Mouse (Mus musculus) hindbrain, embryonic 14.5 days (tissue): ENCODE data around the gene Ggta1. TPM values are rescaled to one million over a fixed set of nuclear protein-coding genes. Genes with fewer than 3 reads are reported as not detected.

Source experiments
- ATAC-seq: fragments of 200-750 bp; cut with Nextera tagmentation; 2 replicates; pipeline ENCODE4 v1.8.0; 2017; ENCODE audit warnings: moderate number of reproducible peaks, mild to moderate bottlenecking, moderate TSS enrichment, moderate library complexity; ENCODE audit not compliant: low FRiP score
- DNase-seq: peaks from one replicate; pipeline ENCODE4 v3.0.0-alpha.2; 2015; ENCODE audit warnings: low spot score
- H3K27ac ChIP-seq: fragments of 300-500 bp; sonication (generic); 2 replicates; pipeline ENCODE4 v1.5.1; 2014; ENCODE audit warnings: mild to moderate bottlenecking, moderate library complexity
- H3K27me3 ChIP-seq: fragments of 300-500 bp; sonication (generic); 2 replicates; pipeline ENCODE4 v1.6.1; 2014; ENCODE audit warnings: mild to moderate bottlenecking, low read length, mixed read lengths; ENCODE audit not compliant: control insufficient read depth, insufficient read depth
- H3K36me3 ChIP-seq: fragments of 300-500 bp; sonication (generic); replicated peaks from 2 replicates; pipeline ENCODE4 v1.6.1; 2014; ENCODE audit not compliant: control insufficient read depth, insufficient read depth
- H3K4me1 ChIP-seq: fragments of 300-500 bp; sonication (generic); replicated peaks from 2 replicates; pipeline ENCODE4 v1.6.1; 2014; ENCODE audit warnings: antibody characterized with exemption, low read length, mixed read lengths; ENCODE audit not compliant: control insufficient read depth, insufficient read depth
- H3K4me2 ChIP-seq: fragments of 300-500 bp; sonication (generic); replicated peaks from 2 replicates; pipeline ENCODE4 v1.6.1; 2014; ENCODE audit warnings: mild to moderate bottlenecking, moderate library complexity
- H3K4me3 ChIP-seq: fragments of 300-500 bp; sonication (generic); replicated peaks from 2 replicates; pipeline ENCODE4 v1.5.1; 2014; ENCODE audit warnings: mild to moderate bottlenecking, low read length
- H3K9ac ChIP-seq: fragments of 300-500 bp; sonication (generic); 2 replicates; pipeline ENCODE4 v1.6.1; 2014
- H3K9me3 ChIP-seq: fragments of 300-500 bp; sonication (generic); 2 replicates; pipeline ENCODE4 v1.6.1; 2016; ENCODE audit warnings: low read length; ENCODE audit not compliant: control insufficient read depth
- WGBS: fragments of 180-500 bp; shearing (Covaris S2); extraction: QIAGEN DNeasy Blood & Tissue Kit; methylation state at CpG from one replicate; pipeline ENCODE4 v1.1.7; 2014; 5-methylcytosine and 5-hydroxymethylcytosine counted together
- polyA plus RNA-seq: library from polyadenylated mRNA; unstranded; fragments of >200 nt; fragmentation: Nextera tagmentation; extraction: Ambion mirVana; gene quantifications from 2 replicates; pipeline ENCODE4 v1.2.1, GENCODE M21; 2014

Gene Ggta1
- 7.8 and 8.4 TPM in 2 replicates for polyA plus RNA-seq

DNA sequence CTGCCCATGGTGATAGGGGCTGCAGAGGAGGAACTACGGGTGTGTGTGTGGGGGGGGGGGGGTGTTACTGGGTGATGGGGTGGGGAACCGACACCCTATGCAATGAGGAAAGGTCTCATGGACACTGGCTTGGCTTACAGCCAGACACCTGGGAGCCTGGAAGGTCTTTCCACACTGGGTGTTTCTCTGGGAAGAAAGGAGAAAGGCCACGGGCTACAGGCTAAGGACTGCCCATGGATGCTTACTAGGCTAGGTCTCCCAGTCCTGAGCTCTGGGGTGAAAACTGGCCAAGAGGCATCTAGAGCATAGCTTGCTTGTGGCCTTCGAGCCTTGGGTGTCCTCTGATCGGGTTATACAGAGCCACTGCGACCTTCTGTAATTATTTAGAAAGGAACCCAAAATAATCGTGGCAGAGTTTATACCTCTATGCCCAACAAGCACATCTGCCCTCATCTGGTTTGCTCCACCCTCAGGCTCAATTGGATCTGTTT is at the start of gene Ggta1:
Ggta1 (minus strand) TSS at position 441 of the 491 bp plus-strand sequence.
- Histone ChIP-seq H3K27me3 (peaks cover 21% of the 10 kb centered on the region), H3K9me3 (no peaks in the 10 kb centered on the region), H3K4me3 (peak within 1 kb of the TSS; percentile 55), H3K36me3 (no peaks in the 10 kb centered on the region), H3K4me1 (peaks cover 10% of the 10 kb centered on the region; the same call in 1 of the 2 replicates), H3K4me2 (peak within 1 kb of the TSS; percentile 96), H3K9ac (peak within 1 kb of the TSS; percentile 68), H3K27ac (0 out of 2 replicates have a peak within 1 kb of the TSS, but pooled peaks have one; percentile 12)
- WGBS = 20% methylated on average over 7 of the region's 7 CpGs
- ATAC-seq (peak; percentile 45; the same call in 1 of the 2 replicates), DNase-seq (no peak)

DNA sequence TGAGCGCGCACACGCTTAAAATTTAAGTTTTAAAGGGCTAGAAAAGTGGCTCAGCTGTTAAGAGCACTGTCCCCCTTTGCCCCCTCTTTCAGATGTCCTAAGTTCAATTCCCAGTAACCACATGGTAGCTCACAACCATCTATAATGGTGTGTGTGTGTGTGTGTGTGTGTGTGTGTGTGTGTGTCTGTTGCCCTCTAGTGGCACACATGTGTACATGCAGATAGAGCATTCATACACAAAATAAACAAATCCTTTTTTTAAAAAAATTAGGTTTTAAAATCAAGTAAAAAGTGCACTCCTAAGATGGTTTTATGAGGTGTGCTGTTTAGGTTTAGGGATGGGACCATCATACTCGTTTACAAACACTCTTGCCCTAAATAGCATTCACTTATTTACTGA is 49.2 kb upstream of the Ggta1 start:
- ATAC-seq (no peak), DNase-seq (no peak)
- Histone ChIP-seq H3K9ac (no peak overlapping the region), H3K4me2 (no peak overlapping the region), H3K4me1 (peaks cover 23% of the 10 kb centered on the region), H3K9me3 (no peaks in the 10 kb centered on the region), H3K4me3 (no peak overlapping the region), H3K27me3 (no peaks in the 10 kb centered on the region), H3K36me3 (no peaks in the 10 kb centered on the region), H3K27ac (no peak overlapping the region)
- WGBS = 99% methylated on average over 4 of the region's 4 CpGs

DNA sequence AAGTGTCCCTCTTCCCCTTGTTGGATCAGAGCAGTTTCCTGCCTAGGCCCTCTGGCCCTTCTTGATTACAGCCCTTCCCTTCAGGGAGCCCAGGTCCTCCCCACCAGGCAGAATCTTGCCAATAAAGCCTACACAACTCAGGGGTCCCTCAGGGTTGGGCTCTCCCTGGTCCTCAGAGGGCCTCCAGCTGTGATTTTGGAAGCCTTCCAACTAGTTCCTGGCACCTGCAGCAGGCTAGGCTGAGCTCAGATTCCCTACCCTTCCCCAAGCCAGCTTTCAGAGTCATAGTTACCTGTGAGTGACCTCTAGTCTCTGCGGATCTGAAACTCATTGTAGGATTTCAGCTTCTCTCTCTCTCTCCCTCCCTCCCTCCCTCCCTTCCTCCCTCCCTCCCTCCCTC is 47.9 kb upstream of the Ggta1 start:
- Histone ChIP-seq H3K27ac (no peak overlapping the region), H3K4me1 (peaks cover 23% of the 10 kb centered on the region), H3K36me3 (no peaks in the 10 kb centered on the region), H3K9me3 (no peaks in the 10 kb centered on the region), H3K4me3 (no peak overlapping the region), H3K27me3 (no peaks in the 10 kb centered on the region), H3K4me2 (no peak overlapping the region), H3K9ac (no peak overlapping the region)
- no peak for ATAC-seq
- 27% methylated on average over 1 of the region's 1 CpGs for WGBS
- DNase-seq = no peak

DNA sequence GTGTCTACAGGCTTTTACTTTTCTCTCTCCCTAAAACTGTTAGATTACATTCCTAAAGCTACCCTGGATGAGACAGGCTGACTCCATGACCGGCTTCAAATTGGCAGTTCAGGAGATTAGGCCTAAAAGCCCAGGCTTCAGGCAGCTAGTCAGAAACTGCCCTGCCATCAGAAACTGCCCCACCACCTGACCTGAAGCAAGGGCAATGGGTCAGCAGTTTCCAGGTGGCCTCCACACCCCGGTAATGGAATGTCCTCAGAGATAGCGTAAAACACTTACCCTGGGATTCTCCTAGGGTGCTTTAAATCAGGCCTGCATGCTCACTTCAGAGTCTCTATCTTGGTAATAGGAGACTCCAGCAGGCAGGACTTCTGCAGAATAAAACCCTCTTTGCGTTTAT is 46.9 kb upstream of the Ggta1 start:
- no peak for ATAC-seq
- no peak overlapping the region for H3K4me2 ChIP-seq
- WGBS = 74% methylated on average over 4 of the region's 4 CpGs

DNA sequence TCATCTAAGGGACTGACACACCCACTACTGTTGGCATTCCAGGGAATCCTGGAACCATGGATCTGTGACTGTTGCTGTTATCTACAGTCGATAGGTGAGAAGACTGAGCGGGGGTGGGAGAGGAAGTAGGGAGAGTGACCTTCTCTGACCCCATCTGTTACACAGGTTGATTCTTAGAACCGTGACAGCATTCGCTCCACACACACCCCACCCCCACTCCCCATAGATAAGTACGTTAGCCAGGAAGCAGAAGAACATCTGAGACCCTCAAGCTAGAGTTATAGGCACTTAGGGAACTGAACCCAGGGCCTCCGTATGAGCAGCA is 46.3 kb upstream of the Ggta1 start:
- H3K27ac ChIP-seq = no peak overlapping the region
- no peak overlapping the region for H3K4me2 ChIP-seq
- peaks cover 23% of the 10 kb centered on the region for H3K4me1 ChIP-seq
- H3K9ac ChIP-seq = no peak overlapping the region
- H3K27me3 ChIP-seq = no peaks in the 10 kb centered on the region
- H3K4me3 ChIP-seq = no peak overlapping the region
- 50% methylated on average over 6 of the region's 6 CpGs for WGBS
- ATAC-seq (no peak), DNase-seq (no peak)
- H3K9me3 ChIP-seq = no peaks in the 10 kb centered on the region
- no peaks in the 10 kb centered on the region for H3K36me3 ChIP-seq

More for the DNA sequence above, 46.9 kb upstream of the Ggta1 start:
- no peaks in the 10 kb centered on the region for H3K36me3 ChIP-seq
- no peaks in the 10 kb centered on the region for H3K9me3 ChIP-seq
- no peak for DNase-seq
- H3K27ac ChIP-seq = no peak overlapping the region
- peaks cover 23% of the 10 kb centered on the region for H3K4me1 ChIP-seq
- no peak overlapping the region for H3K9ac ChIP-seq
- no peak overlapping the region for H3K4me3 ChIP-seq
- H3K27me3 ChIP-seq = no peaks in the 10 kb centered on the region

DNA sequence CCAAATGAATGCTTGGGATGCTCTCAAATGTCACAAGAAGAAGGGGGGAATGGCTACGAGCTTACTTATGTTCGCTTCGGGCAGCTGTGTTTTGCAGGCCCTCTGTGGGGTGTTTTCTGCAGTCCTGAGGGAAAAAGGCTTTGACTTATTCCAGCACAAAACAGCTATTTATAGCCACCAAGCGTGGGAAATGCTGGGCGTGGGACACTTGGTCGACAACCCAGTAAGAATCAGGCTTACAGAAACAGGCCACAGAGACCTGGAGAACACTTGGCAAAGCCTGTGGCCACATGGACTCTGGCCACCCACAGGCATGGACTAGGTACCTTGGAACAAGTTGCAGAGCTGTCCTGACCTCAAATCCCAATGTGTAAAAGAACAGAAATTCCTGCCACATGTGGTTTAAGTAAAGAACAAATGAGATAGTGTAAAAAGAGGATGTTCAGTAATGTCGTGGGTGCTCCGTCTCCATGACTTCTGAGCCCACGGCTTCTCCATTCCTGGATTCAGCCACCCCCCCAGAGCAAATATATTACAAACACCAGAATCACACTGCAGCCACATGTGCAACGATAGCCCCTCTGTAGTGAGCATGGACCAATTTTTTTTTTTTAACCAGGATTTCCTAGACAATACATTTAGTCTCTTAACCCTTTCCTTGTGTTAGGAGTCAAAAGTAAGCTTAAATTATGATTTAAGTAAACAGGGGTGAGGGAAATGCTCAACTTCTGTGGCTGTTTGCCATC is 45.7 kb upstream of the Ggta1 start:
- ATAC-seq = peak; percentile 38; the same call in 1 of the 2 replicates
- Histone ChIP-seq H3K27ac (peak overlapping the region; percentile 54; the same call in 1 of the 2 replicates), H3K4me1 (peaks cover 19% of the 10 kb centered on the region), H3K27me3 (no peaks in the 10 kb centered on the region), H3K9me3 (no peaks in the 10 kb centered on the region), H3K4me3 (no peak overlapping the region), H3K9ac (no peak overlapping the region), H3K36me3 (no peaks in the 10 kb centered on the region), H3K4me2 (no peak overlapping the region)
- DNase-seq = peak; percentile 35
- WGBS = 44% methylated on average over 10 of the region's 10 CpGs

DNA sequence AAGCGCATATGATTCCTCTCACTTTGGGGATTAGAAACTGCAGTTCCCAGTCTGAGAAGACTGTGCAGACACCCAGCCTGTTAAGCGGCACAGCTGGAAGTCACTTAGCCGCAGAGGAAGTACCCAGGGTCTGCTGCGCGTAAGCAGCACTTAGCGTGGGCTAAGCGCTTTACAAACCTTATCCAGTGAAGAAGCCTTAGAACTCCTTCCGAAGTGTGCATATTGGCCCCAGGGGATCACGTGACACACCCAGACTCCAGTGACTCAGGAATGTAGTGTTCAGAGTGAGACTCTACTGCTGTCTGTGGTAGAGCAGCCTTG is 44.1 kb upstream of the Ggta1 start:
- Histone ChIP-seq H3K9me3 (no peaks in the 10 kb centered on the region), H3K4me3 (no peak overlapping the region), H3K27me3 (no peaks in the 10 kb centered on the region), H3K36me3 (no peaks in the 10 kb centered on the region), H3K4me2 (no peak overlapping the region), H3K27ac (no peak overlapping the region), H3K4me1 (peaks cover 14% of the 10 kb centered on the region; the same call in 1 of the 2 replicates), H3K9ac (no peak overlapping the region)
- DNase-seq (no peak), ATAC-seq (no peak)
- WGBS = 63% methylated on average over 9 of the region's 9 CpGs

DNA sequence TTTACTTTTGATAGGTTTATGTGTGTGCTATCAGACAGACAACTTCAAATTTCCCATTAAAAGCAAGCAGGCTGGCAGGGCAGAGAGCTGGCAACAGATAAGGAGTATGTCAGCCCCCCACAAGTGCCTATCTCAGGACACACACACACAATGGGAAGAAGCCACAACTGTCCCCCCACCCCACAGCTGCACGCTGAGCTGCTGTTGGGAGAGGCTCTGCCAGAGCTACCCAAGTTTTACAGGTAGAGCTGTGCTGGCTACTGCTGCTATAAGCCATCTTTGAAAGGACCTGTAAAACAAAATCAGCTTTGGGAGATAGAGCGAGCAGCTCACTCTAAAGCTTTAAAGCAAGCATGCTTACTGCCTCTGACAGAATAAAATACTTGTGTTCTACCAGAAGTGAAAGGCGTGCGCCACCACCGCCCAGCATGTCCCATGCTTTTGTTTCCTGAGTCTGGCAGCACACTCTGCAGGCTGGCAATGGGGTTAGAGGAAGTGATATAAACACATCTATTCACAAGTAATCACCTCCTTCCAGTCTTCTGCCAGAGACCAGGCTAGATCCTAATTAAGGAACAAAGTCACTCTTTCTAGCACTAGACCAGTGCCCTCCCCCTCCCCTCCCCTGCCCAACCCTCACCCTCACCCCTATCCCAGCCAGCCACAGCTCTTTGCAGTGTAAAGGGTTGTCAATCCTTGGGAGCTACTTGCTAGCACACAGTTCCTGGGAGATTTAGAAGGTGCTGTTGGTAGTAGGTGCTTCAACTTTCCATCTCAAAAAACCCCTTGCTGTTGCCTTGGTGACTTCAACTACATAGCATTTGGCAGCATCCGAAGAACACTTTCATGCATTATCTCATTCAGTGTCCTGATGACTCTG is 43.5 kb upstream of the Ggta1 start:
- H3K4me2 ChIP-seq = no peak overlapping the region
- H3K4me3 ChIP-seq = no peak overlapping the region
- WGBS = 68% methylated on average over 6 of the region's 6 CpGs
- H3K36me3 ChIP-seq = no peaks in the 10 kb centered on the region
- no peaks in the 10 kb centered on the region for H3K27me3 ChIP-seq
- DNase-seq = no peak
- H3K27ac ChIP-seq = no peak overlapping the region
- no peak for ATAC-seq
- peaks cover 14% of the 10 kb centered on the region; the same call in 1 of the 2 replicates for H3K4me1 ChIP-seq
- no peak overlapping the region for H3K9ac ChIP-seq
- no peaks in the 10 kb centered on the region for H3K9me3 ChIP-seq

DNA sequence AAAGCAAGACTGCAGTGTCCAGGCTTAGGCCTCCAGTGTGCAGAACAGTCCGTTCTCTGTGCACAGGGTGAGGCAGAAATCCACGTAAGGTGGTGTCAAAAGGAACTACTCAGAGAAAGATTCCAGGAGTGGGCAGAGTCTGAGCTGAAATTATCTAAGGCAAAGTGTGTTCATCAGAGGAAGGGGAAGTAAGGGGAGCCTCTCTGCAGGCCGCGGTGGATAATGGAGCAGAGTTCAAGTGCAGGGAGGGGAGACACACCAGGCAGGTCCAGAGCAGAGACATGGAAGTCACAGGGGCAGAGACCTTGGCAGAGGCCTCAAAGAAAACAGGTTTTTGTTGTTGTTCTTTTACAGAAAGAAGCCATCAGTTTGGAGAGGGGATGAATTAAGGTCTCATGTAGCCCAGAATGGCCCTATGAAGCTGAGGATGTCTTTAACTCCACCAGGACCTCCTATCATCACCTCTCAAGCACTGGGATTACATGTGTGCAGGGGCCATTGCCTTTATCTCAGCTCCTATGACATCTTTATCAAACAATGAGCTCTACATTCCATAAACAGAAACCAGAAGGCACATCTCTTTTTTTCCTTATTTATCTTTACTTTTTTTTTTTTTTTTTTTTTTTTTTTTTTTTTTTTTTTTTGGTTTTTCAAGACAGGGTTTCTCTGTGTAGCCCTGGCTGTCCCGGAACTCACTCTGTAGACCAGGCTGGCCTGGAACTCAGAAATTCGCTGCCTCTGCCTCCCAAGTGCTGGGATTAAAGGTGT is 42.7 kb upstream of the Ggta1 start:
- H3K4me2 ChIP-seq = no peak overlapping the region
- no peak overlapping the region for H3K4me3 ChIP-seq
- H3K27me3 ChIP-seq = no peaks in the 10 kb centered on the region
- no peak overlapping the region for H3K27ac ChIP-seq
- peaks cover 14% of the 10 kb centered on the region; the same call in 1 of the 2 replicates for H3K4me1 ChIP-seq
- DNase-seq (no peak), ATAC-seq (no peak)
- no peak overlapping the region for H3K9ac ChIP-seq
- H3K9me3 ChIP-seq = no peaks in the 10 kb centered on the region
- WGBS = 89% methylated on average over 6 of the region's 6 CpGs
- H3K36me3 ChIP-seq = no peaks in the 10 kb centered on the region
